Mouse (Mus musculus): Measurements from ENCODE around the gene Mical2.

Gene Mical2

DNA sequence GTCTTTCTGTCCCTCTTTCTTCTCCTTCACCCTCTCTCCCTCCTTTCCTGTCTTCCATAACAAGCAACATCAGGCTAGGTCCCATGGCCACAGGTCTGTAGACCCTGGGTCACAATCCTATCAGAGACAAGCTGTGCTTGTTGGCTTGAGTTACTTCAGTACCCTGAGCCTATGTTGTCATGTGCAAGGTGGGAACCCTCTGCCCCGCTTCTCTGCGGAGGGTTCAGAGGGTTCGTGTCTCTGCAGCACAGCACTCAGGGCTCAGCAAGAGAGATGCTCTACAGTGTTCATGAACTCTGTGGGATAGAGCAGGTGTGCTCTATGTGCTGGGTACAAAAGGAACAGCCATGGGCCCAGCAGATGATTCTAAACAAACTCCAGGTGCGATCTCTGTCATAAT is 16.0 kb upstream of the Mical2 start:
- CTCF ChIA-PET, result no interaction called here

- CTCF ChIA-PET, result no interaction called here
Observed at GRCm38 (mm10) chr7:112212921-112213721, 12.5 kb upstream of the Mical2 start.

DNA sequence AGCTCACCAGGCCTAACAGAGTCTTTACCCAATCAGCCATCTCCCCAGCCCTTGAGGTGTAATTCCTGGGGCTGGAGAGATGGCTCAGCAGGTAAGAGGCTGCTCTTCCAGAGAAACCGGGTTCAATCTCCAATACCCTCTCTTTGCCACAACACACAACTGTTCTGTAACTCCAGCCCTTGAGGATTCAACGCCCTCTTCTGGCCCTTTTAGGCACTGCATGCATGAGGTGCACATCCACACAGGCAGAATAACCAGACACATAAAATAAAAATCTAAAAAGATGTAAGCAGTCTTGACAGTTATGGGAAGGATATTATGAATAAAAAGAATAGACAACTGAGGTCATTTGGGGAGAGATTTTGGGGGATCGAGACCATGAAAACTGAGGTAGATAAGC is 9.8 kb upstream of the Mical2 start:
- CTCF ChIA-PET, result no interaction called here

DNA sequence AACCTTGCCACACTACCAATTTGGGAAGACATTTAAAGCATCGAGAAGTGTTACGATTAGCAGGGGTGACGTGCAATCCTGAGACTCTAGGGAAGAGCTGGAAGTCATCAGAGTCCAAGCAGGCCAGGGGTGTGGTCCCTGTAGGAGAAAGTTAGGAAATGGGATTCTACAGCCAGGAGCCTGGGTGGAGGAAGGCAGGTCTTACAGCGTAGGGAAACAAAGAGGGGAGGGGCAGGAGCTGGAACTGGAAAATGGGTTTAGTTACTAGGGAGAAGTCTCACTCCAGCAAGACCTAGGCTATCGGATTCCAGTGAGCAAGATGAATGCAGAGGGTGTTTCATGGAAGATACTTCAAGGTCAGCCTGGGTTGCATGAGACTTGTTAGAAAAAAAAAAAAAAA is 8.9 kb upstream of the Mical2 start:
- CTCF ChIA-PET, result no interaction called here

DNA sequence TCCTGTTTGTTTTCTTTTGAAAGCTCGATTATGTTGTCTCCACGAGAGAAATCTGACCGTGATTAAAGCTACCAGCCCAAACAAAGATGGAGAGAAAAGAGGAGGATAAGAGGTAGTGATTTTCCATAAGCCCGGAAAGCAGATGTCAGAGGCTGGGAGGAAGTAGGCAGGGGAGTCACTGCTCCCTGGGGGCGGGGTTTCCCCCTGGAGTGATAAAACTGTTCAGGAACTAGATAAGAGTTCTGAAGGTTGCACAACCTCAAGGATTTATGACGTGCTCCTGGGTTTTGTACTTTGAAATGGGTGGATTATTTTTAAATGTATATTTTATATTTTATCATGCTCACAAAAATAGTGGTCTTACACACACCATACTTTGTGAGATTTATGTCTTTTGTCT is 8.4 kb upstream of the Mical2 start:
- CTCF ChIA-PET, result no interaction called here

DNA sequence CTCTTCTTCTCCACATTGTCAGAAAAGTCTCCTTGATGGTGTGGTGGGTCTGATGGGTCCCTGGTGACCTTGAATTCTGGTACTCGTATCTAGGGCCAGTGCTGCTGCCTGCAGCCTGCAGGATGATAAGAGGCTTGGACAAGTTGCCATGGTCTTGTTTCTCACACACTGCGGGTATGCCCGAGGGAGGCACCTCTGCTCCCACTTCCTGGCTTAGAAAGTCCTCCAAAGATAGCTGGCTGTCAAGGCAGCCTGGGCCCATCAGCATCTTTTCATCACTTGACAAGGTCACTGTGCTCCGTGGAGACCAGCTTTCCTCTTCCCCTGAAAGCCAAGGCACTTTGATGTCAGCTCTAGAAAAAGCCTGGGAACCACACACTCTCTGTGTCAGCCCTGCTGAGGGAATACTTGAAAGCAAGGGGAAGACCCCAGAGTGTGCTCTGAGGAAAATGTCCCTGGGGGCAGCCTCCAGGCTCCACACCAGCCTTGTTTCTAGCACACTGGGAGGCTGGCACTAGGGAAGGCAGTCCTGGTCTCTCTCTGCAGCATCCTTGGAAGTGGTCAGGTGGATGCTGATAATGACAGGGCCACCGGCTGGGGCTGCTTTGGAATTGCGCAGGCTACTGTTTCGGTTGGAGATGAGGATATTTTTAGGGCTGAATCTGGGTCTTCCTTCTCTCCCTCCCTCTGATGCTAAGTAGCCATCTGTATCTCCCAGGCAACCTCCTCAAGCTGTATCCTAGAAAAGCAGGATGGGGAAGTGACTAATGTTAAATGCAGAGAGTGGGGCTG is 2.7 kb upstream of the Mical2 start:
- CTCF ChIA-PET, result no interaction called here

- CTCF ChIA-PET, result no interaction called here
Observed at GRCm38 (mm10) chr7:112224854-112225253, 802 bp upstream of the Mical2 start.

DNA sequence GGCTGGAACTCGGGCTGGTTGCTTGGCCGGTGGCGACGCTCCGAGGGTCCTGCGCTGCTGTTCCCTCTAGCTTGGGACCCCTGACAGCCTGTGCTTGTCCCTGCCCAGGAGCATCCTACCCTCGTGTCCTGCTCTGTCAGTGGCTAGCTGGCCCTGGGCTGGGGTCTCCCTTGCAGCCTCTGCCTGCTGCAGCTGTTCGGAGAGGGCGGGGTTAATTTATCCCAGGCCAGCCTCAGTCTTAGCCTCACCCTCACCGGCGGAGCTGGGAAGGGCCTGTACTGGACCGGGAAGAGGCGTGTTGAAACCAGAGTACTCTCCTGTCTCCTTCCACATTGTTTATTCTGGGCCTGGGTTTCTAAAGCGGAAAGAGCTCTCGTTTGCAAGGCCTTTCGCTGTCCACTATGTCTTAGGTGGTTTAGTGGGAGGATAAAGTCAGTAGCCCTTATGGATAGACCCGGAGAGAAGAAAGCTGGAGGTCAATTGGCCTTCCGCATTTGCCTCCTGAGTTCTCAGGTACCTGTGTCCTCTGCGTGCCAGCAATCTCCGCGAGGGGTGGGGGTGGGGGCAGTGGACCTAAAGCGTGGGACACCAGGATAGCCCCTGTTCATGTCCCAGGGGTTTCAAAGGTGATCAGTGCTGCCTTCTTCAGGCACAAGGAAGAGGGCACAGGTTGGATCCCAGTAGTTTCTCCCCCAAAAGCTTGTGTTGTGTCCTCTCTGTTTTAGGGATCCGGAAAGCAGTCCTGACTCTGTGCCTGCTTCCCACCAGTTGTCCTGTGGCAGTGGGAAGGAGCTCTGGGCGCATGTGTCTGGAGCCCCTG is 1.0 kb downstream of the Mical2 start:
- CTCF ChIA-PET, result no interaction called here

DNA sequence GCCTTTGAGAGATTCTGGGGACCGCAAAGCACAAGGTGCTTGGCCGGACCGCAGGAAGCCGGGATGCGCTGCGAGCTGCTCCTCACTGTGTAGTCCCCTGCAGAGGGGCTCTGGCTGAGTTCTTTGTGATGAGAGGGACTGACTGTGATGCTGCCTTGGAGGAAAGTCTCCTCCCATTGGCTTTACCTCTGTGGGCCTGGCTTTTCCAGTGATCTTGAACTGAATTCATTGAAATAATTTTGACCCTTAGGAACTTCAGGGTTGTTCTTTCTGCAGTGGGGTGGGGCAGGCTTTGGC is 1.6 kb downstream of the Mical2 start:
- CTCF ChIA-PET, result no interaction called here

DNA sequence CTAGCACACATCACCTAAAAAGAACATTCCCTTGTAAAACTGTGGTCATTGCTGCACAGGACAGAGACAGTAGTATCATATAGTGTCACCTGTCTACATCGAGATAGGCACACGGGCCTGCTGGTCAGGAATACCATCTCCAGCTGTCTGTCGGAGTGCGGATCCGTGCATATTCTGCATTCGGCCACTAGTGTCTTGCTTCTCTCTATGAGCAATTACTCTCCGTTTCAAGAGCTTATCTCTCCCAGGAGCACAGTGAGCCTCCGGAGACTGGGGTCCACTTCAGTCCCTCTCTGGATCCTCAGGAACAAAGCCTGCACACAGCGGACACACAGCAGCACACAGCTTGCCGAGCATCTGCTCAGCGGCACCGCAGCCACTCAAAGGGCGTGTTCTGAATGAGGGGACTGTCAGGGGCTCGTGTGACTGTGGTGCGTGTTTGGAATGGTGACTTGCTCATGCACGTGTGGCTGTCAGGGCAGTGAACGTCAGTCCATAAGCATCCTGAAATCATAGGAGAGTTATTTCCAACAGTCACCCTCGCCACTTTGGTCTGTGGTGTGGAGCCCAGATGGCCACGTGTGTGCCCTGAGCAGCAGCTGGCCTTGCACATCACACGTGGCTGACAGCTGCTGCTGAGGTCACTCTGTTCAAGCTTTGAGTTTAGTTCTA is 3.3 kb downstream of the Mical2 start:
- CTCF ChIA-PET, result no interaction called here

- CTCF ChIA-PET, result interaction anchor here (0.6 kb wide), 1 partner anchor 20 kb away, joined by 9 read pairs; no protein-coding TSS in a partner anchor
Observed at GRCm38 (mm10) chr7:112231731-112232130, 6.1 kb downstream of the Mical2 start.

DNA sequence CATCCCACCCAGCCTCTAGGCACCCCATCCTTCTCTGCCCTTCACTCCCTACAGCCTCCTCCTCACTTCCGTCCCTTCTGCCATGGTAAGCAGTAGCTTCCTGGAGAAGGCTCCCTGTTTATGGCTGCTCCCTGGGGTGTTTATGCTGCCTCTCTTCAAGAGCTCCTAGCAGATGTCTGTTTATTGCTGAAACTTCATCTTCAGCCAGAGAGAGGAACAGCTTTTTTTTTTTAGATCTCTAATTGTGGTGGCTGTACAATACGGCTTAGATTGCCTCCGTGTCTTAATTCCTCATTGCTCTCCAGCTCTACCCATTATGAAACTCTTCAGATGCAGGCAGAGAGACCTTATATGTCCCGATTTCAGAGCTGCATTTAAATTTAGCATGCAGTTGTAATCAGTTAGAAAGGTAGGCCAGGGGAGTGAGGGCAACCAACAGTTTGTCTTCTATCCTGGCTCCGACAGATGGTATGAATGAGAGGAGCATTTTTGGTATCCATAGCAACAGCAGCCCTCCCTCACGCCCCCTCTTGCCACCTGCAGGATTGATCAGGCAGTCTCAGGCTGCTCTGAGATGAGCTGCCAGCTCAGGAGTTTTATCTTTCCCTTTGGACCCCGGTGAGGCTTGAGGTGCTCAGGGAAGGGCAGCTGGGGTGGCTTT is 7.8 kb downstream of the Mical2 start:
- CTCF ChIA-PET, result interaction anchor here (0.6 kb wide), 1 partner anchor 1273 kb away, joined by 7 read pairs; no protein-coding TSS in a partner anchor

- CTCF ChIA-PET, result no interaction called here
Observed at GRCm38 (mm10) chr7:112234410-112234809, 8.8 kb downstream of the Mical2 start.

DNA sequence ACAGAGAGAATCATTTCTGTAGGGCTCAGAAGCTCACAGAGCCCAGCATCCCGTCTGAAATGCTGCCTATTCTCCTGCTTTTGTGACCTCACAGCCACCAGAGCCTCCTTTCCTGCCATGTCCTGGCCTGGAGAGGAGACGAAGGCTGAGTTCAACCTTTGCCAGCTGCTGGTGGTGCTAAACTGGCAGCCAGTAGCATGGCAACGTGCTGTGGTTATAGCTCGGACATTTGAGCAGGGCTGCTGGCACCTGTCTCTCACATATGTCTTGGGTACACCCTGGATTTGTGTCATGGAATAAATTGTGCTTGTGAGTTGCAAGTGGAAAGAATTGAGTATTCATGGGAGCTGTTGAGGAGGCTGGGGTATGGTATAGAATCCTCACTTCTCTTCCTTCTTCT is 9.8 kb downstream of the Mical2 start:
- CTCF ChIA-PET, result no interaction called here

GRCm38 (mm10) chr7:112237211-112237610 is 11.6 kb downstream of the Mical2 start:
- CTCF ChIA-PET, result no interaction called here

DNA sequence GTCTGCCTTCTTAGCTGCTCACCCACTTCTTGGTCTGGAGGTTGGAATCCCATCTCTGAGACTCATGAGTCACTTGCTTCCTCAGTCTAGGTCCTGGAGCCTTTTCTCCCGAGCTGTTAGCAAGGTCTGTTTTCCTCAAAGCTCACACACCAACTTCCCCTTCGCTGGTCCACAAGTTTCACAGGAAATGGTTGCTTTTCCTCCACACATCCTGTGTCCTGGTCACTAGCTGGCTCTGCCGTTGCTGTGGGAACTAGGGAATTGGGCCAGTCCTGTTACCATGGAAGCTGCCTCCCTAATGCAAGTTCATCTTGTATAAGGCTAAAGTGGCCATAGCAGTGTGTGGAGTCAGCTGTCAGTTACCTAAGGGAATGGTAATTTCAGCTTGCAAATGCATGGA is 12.2 kb downstream of the Mical2 start:
- CTCF ChIA-PET, result no interaction called here

GRCm38 (mm10) chr7:112238768-112239728 is 13.4 kb downstream of the Mical2 start:
- CTCF ChIA-PET, result no interaction called here

DNA sequence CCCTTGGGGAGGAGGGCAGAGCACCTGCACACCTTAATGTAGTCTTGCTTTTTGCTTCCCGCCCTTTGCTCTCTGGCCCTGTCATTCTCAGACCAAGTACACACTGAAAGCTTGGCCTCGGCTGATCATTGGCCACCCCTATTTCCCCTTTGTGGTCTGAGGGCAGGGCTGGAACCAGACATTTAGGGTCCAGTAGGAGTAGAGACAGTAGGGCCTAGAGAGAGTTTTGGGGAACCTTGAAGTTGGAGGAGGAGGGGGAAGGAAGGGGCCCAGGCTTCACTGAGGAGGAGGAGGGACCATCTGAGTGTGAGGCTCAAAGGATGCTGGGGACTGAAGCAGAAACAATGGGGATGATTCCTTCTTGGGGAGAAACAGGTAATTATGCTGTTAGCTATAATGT is 15.1 kb downstream of the Mical2 start:
- CTCF ChIA-PET, result no interaction called here

GRCm38 (mm10) chr7:112241211-112241944 is 15.7 kb downstream of the Mical2 start:
- CTCF ChIA-PET, result no interaction called here

DNA sequence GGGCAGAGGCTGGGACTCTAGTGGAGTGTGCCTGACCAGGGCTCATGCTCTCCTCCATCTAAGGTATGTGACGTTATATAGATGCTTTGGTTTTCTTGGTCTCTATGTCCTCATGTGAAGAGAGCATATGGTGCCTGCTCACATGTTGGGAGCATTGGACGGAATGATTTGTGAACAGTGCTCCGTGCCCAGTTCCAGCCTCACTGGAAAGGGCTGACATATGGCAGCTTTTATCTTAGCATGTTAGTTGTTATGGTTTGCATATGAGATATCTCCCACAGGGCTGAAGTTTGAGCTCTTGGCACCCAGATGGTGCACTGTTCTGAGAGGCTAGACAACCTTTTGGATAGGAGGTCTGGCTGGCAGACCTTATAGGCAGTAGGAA is 16.3 kb downstream of the Mical2 start:
- CTCF ChIA-PET, result no interaction called here
